Mouse (Mus musculus) limb, embryonic 15.5 days (tissue): Measurements from ENCODE around the gene Rimbp3. TPM values are rescaled to one million over a fixed set of nuclear protein-coding genes. Genes with fewer than 3 reads are reported as not detected.

ENCODE experiments used
- ATAC-seq: fragments of 200-750 bp; cut with Nextera tagmentation; 2 replicates; pipeline ENCODE4 v1.8.0; 2017; ENCODE audit warnings: low read depth, moderate TSS enrichment; ENCODE audit not compliant: insufficient number of reproducible peaks, low FRiP score, low TSS enrichment
- H3K27ac ChIP-seq: fragments of 300-500 bp; sonication (generic); 2 replicates; pipeline ENCODE4 v1.5.1; 2015; ENCODE audit warnings: moderate library complexity, mild to moderate bottlenecking, inconsistent platforms
- H3K27me3 ChIP-seq: fragments of 300-500 bp; sonication (generic); 2 replicates; pipeline ENCODE4 v1.6.1; 2015; ENCODE audit warnings: inconsistent platforms
- H3K36me3 ChIP-seq: fragments of 300-500 bp; sonication (generic); 2 replicates; pipeline ENCODE4 v1.6.1; 2015; ENCODE audit warnings: inconsistent platforms
- H3K4me1 ChIP-seq: fragments of 300-500 bp; sonication (generic); 2 replicates; pipeline ENCODE4 v1.6.1; 2015; ENCODE audit warnings: inconsistent platforms
- H3K4me2 ChIP-seq: fragments of 300-500 bp; sonication (generic); 2 replicates; pipeline ENCODE4 v1.6.1; 2015; ENCODE audit warnings: mild to moderate bottlenecking, inconsistent platforms
- H3K4me3 ChIP-seq: fragments of 300-500 bp; sonication (generic); 2 replicates; pipeline ENCODE4 v1.5.1; 2015; ENCODE audit warnings: mild to moderate bottlenecking, inconsistent platforms
- H3K9ac ChIP-seq: fragments of 300-500 bp; sonication (generic); 2 replicates; pipeline ENCODE4 v1.6.1; 2015; ENCODE audit warnings: inconsistent platforms
- H3K9me3 ChIP-seq: fragments of 300-500 bp; sonication (generic); 2 replicates; pipeline ENCODE4 v1.6.1; 2016; ENCODE audit warnings: inconsistent platforms
- WGBS: fragments of 180-500 bp; shearing (Covaris S2); methylation state at CpG from one replicate; pipeline ENCODE4 v1.1.7; 2015; 5-methylcytosine and 5-hydroxymethylcytosine counted together
- polyA plus RNA-seq: library from polyadenylated mRNA; unstranded; fragments of >200 nt; fragmentation: Nextera tagmentation; extraction: Ambion mirVana; gene quantifications from 2 replicates; pipeline ENCODE4 v1.2.1, GENCODE M21; 2015

Gene Rimbp3
- polyA plus RNA-seq, 1 experiment from 2014 or later: 0.27 TPM

GRCm38 (mm10) chr16:17247727-17248126, 39.3 kb downstream of the Rimbp3 start:
- 55% methylated on average over 4 of the region's 4 CpGs for WGBS
- H3K36me3 ChIP-seq: no peaks in the 10 kb centered on the region
- H3K4me1 ChIP-seq: peaks cover 32% of the 10 kb centered on the region
- H3K27me3 ChIP-seq: no peaks in the 10 kb centered on the region
- no peaks in the 10 kb centered on the region for H3K9me3 ChIP-seq
- no peak overlapping the region for H3K4me2 ChIP-seq
- ATAC-seq: no peak
- no peak overlapping the region for H3K27ac ChIP-seq
- H3K9ac ChIP-seq: no peak overlapping the region
- H3K4me3 ChIP-seq: no peak overlapping the region

- 60% methylated on average over 6 of the region's 6 CpGs for WGBS
Observed at GRCm38 (mm10) chr16:17249135-17249534, 40.7 kb downstream of the Rimbp3 start.

GRCm38 (mm10) chr16:17251539-17251938, 43.1 kb downstream of the Rimbp3 start:
- no peak overlapping the region for H3K4me3 ChIP-seq
- H3K27ac ChIP-seq: no peak overlapping the region
- peaks cover 6% of the 10 kb centered on the region; the same call in 1 of the 2 replicates for H3K36me3 ChIP-seq
- peaks cover 48% of the 10 kb centered on the region for H3K4me1 ChIP-seq
- no peak for ATAC-seq
- no peaks in the 10 kb centered on the region for H3K9me3 ChIP-seq
- H3K27me3 ChIP-seq: no peaks in the 10 kb centered on the region
- 22% methylated on average over 3 of the region's 3 CpGs for WGBS
- no peak overlapping the region for H3K9ac ChIP-seq
- H3K4me2 ChIP-seq: no peak overlapping the region

More at GRCm38 (mm10) chr16:17249135-17249534, 40.7 kb downstream of the Rimbp3 start:
- Histone ChIP-seq H3K36me3 (no peaks in the 10 kb centered on the region), H3K27me3 (no peaks in the 10 kb centered on the region), H3K4me2 (no peak overlapping the region), H3K9ac (no peak overlapping the region), H3K4me3 (no peak overlapping the region), H3K4me1 (peaks cover 46% of the 10 kb centered on the region), H3K27ac (no peak overlapping the region), H3K9me3 (no peaks in the 10 kb centered on the region)
- no peak for ATAC-seq

- H3K4me2 ChIP-seq: no peak overlapping the region
- WGBS: 60% methylated on average over 3 of the region's 3 CpGs
- H3K4me1 ChIP-seq: peaks cover 48% of the 10 kb centered on the region
- H3K27ac ChIP-seq: no peak overlapping the region
- ATAC-seq: no peak
- H3K9me3 ChIP-seq: no peaks in the 10 kb centered on the region
- peaks cover 10% of the 10 kb centered on the region; the same call in 1 of the 2 replicates for H3K36me3 ChIP-seq
- H3K27me3 ChIP-seq: no peaks in the 10 kb centered on the region
- no peak overlapping the region for H3K4me3 ChIP-seq
- H3K9ac ChIP-seq: no peak overlapping the region
Observed at GRCm38 (mm10) chr16:17252086-17252726, 43.8 kb downstream of the Rimbp3 start.

GRCm38 (mm10) chr16:17252841-17253240, 44.4 kb downstream of the Rimbp3 start:
- peaks cover 16% of the 10 kb centered on the region for H3K36me3 ChIP-seq
- no peak overlapping the region for H3K4me3 ChIP-seq
- WGBS: 56% methylated on average over 7 of the region's 7 CpGs
- H3K4me1 ChIP-seq: peaks cover 48% of the 10 kb centered on the region
- no peak overlapping the region for H3K27ac ChIP-seq
- no peak overlapping the region for H3K4me2 ChIP-seq
- no peaks in the 10 kb centered on the region for H3K9me3 ChIP-seq
- no peak overlapping the region for H3K9ac ChIP-seq
- ATAC-seq: no peak
- no peaks in the 10 kb centered on the region for H3K27me3 ChIP-seq

DNA sequence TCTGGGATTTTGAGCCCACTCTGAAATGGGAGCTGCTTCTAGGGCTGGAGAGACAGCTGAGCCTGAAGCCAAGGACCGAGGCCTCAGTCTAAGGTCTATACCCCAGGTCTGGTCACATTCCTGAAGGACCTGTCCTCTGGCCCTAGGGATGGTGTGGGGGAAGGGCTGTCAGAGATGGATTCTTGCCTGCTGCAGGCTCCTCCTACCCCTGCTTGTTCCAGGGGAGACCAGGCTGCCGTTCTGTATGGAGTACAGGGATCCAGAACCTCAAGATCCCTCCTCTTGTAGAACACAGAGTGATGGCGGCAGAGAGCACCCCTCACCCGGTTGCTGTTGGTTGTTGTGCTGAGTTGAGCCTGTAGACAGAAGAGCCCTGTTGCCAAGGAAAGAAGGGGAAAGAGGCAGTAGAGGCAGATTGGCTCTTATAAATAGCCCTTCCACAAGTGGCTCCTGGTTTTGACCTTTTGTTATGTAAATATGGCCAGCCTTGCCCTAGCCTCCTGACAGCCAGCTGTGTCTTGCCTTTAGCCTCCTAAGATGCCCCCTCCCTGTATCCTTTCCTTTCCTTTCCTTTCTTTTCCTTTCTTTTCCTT, 45.7 kb downstream of the Rimbp3 start:
- H3K36me3 ChIP-seq: peaks cover 28% of the 10 kb centered on the region
- no peaks in the 10 kb centered on the region for H3K9me3 ChIP-seq
- no peaks in the 10 kb centered on the region for H3K27me3 ChIP-seq
- WGBS: 38% methylated on average over 4 of the region's 4 CpGs
- no peak overlapping the region for H3K4me3 ChIP-seq
- no peak overlapping the region for H3K9ac ChIP-seq
- H3K27ac ChIP-seq: no peak overlapping the region
- no peak overlapping the region for H3K4me2 ChIP-seq
- peaks cover 48% of the 10 kb centered on the region for H3K4me1 ChIP-seq
- no peak for ATAC-seq

- Histone ChIP-seq H3K4me3 (no peak overlapping the region), H3K4me1 (peaks cover 43% of the 10 kb centered on the region), H3K9me3 (no peaks in the 10 kb centered on the region), H3K27me3 (no peaks in the 10 kb centered on the region), H3K36me3 (peaks cover 39% of the 10 kb centered on the region), H3K9ac (no peak overlapping the region), H3K27ac (no peak overlapping the region), H3K4me2 (no peak overlapping the region)
- no peak for ATAC-seq
- WGBS: 37% methylated on average over 2 of the region's 2 CpGs
Observed at GRCm38 (mm10) chr16:17255270-17255669, 46.9 kb downstream of the Rimbp3 start.

GRCm38 (mm10) chr16:17257359-17257821, 49.0 kb downstream of the Rimbp3 start:
- no peak for ATAC-seq
- WGBS: 88% methylated on average over 9 of the region's 9 CpGs
- Histone ChIP-seq H3K27ac (no peak overlapping the region), H3K4me3 (no peak overlapping the region), H3K36me3 (peaks cover 55% of the 10 kb centered on the region), H3K9ac (no peak overlapping the region), H3K9me3 (no peaks in the 10 kb centered on the region), H3K4me2 (no peak overlapping the region), H3K4me1 (peaks cover 30% of the 10 kb centered on the region), H3K27me3 (no peaks in the 10 kb centered on the region)

DNA sequence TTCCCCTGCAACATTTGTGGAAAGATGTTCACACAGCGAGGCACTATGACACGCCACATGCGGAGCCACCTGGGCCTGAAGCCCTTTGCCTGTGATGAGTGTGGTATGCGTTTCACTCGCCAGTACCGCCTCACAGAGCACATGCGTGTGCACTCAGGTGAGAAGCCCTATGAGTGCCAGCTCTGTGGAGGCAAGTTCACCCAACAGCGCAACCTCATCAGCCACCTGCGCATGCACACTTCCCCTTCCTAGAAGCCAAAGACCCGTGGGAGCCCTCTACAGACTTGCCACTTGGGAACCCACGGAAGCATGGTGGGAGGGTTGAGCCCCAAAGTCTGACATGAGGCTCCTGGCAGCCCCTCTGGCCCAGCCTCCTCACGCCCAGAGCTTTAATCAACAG, 50.5 kb downstream of the Rimbp3 start:
- 90% methylated on average over 12 of the region's 12 CpGs for WGBS
- H3K4me3 ChIP-seq: no peak overlapping the region

DNA sequence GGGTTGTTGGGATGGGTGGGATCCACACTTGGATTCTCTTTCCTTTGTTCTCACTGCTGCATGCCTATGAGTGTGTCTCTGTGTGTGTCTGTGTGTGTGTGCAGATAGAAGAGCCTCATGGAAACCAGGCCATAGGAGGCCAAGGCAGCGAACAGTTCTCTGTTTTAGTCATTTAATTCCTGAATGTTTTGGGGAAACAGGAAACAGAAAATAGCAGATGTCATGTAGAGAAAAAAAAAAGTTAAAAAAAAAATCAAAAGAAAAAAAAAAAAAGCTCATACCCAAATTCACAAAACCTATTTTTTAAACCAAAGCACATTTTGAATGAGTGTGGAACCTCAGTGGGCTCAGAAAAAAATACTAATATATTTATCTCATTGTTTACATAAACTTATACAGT, 52.9 kb downstream of the Rimbp3 start:
- Histone ChIP-seq H3K4me1 (peaks cover 11% of the 10 kb centered on the region), H3K27me3 (no peaks in the 10 kb centered on the region), H3K9me3 (no peaks in the 10 kb centered on the region), H3K9ac (no peak overlapping the region), H3K4me2 (no peak overlapping the region), H3K27ac (no peak overlapping the region), H3K4me3 (no peak overlapping the region), H3K36me3 (peaks cover 53% of the 10 kb centered on the region)
- no peak for ATAC-seq
- 76% methylated on average over 1 of the region's 1 CpGs for WGBS

More for the DNA sequence above, 50.5 kb downstream of the Rimbp3 start:
- Histone ChIP-seq H3K9ac (no peak overlapping the region), H3K36me3 (peaks cover 59% of the 10 kb centered on the region), H3K27ac (no peak overlapping the region), H3K9me3 (no peaks in the 10 kb centered on the region), H3K4me1 (peaks cover 15% of the 10 kb centered on the region), H3K4me2 (no peak overlapping the region), H3K27me3 (no peaks in the 10 kb centered on the region)
- ATAC-seq: no peak
